Mouse (Mus musculus) macrophage (primary cell): ENCODE measurements around the gene Clpsl2. TPM values are rescaled to one million over a fixed set of nuclear protein-coding genes. Genes with fewer than 3 reads are reported as not detected.
"Not testable (repeated sequence)": the region's sequence is repeated elsewhere in the genome, so short reads cannot be mapped to it uniquely, and the experiment has no call there.

ENCODE experiments used
- H3K27ac ChIP-seq: fragments of 350-480 bp; formaldehyde crosslinking; 2 replicates; pipeline ENCODE4 v1.9.0; 2021
- H3K36me3 ChIP-seq: fragments of 350-480 bp; formaldehyde crosslinking; 2 replicates; pipeline ENCODE4 v1.9.0; 2021; ENCODE audit errors: inconsistent target
- H3K4me3 ChIP-seq: fragments of 350-480 bp; formaldehyde crosslinking; 2 replicates; pipeline ENCODE4 v1.9.0; 2021; ENCODE audit errors: inconsistent target
- H3K79me2 ChIP-seq: fragments of 350-480 bp; formaldehyde crosslinking; 2 replicates; pipeline ENCODE4 v1.9.0; 2021; ENCODE audit errors: inconsistent target
- WGBS: methylation state at CpG from one replicate; pipeline ENCODE4 v1.1.7; 2026; ENCODE audit warnings: inconsistent platforms; ENCODE audit not compliant: missing documents; 5-methylcytosine and 5-hydroxymethylcytosine counted together
- polyA plus RNA-seq: library from polyadenylated mRNA; stranded (reverse); fragments of 250-400 nt; gene quantifications from 3 replicates; pipeline ENCODE4 v1.2.4, GENCODE M21; 2018; ENCODE audit warnings: inconsistent platforms

Gene Clpsl2
- polyA plus RNA-seq, 1 experiment from 2014 or later: not detected

DNA sequence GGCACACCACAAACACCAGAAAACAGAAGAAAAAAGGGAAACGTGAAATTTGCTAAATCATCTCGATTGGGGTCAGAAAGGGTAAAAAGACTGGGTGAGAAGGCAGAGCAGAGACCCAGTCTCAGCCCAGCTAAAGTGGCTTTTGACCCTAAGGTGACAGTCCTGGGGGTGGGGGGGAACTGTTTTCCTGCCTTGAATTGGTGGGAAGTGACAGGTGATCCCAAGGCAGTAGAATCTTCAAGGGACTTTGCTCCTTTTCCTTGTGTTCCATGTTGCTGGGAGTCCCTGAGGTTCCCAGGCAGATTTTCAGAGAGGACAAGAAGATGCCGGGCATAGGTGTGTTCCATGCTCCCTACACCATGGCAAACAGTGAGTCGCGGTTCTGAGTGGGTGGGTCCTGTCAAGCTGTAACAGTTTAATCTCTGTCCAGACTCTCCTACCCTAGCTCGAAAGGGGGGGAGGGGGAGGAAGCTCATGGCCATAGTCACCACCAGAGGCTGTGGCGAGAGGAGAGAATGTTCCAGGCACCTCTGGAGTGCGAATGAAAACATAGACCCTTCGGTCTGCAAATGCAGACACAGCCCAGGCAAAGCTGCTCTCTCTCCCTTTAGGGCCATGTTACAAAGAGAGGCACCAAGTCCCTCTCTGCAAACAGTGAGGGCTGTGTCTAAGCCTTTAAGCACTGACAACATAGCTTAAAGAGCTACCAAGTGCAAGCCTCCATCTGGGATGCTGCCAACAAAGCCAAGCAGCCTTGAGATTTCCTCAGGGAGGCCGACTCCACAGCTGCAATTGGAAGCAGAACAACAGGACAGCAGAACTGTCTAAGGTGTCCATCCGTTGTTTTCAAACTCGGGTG lies 21.8 kb upstream of the Clpsl2 start:
- Histone ChIP-seq H3K27ac (no peak overlapping the region), H3K79me2 (no peaks in the 10 kb centered on the region), H3K36me3 (no peaks in the 10 kb centered on the region), H3K4me3 (no peak overlapping the region)
- WGBS: 23% methylated on average over 12 of the region's 12 CpGs

- Histone ChIP-seq H3K27ac (no peak overlapping the region), H3K4me3 (no peak overlapping the region), H3K36me3 (no peaks in the 10 kb centered on the region), H3K79me2 (no peaks in the 10 kb centered on the region)
- 1% methylated on average over 6 of the region's 6 CpGs for WGBS
Measured at GRCm38 (mm10) chr17:28528043-28528351, 21.2 kb upstream of the Clpsl2 start.

GRCm38 (mm10) chr17:28529116-28529515 lies 20.1 kb upstream of the Clpsl2 start:
- Histone ChIP-seq H3K36me3 (no peaks in the 10 kb centered on the region), H3K27ac (no peak overlapping the region), H3K4me3 (no peak overlapping the region), H3K79me2 (no peaks in the 10 kb centered on the region)
- WGBS: 81% methylated on average over 4 of the region's 4 CpGs

- WGBS: 95% methylated on average over 6 of the region's 6 CpGs
Measured at GRCm38 (mm10) chr17:28530506-28530905, 18.7 kb upstream of the Clpsl2 start, which contains the start of gene Armc12. Gene Armc12 (plus strand): TSS chr17:28530806.

DNA sequence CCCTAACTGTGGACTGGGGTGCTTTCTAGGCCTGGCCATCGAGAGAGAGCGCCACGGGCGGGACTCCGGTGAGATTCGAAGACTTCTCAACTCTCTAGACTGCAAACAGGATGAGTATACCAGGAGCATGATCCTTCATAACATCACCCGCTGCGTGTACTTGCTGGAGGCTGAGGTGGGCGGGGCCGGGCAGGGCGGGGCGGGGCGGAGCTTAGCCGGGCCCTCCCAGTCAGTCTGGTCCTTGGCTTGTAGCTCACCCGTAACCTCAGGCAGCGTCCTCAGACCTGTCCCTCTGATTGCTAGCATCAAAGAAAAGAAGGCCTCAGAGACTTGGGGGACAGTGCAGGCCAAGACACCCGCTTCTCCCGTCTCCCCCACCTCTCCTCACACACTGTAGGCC lies 17.3 kb upstream of the Clpsl2 start:
- no peak overlapping the region for H3K4me3 ChIP-seq
- H3K36me3 ChIP-seq: no peaks in the 10 kb centered on the region
- H3K79me2 ChIP-seq: no peaks in the 10 kb centered on the region
- no peak overlapping the region for H3K27ac ChIP-seq
- whole genome bisulfite sequencing: 51% methylated on average over 18 of the region's 18 CpGs

More at GRCm38 (mm10) chr17:28530506-28530905, 18.7 kb upstream of the Clpsl2 start, which contains the start of gene Armc12:
- H3K36me3 ChIP-seq: no peaks in the 10 kb centered on the region
- H3K79me2 ChIP-seq: no peaks in the 10 kb centered on the region
- no peak within 1 kb of the TSS for H3K4me3 ChIP-seq
- H3K27ac ChIP-seq: no peak within 1 kb of the TSS

- H3K36me3 ChIP-seq: no peaks in the 10 kb centered on the region
- no peak overlapping the region for H3K4me3 ChIP-seq
- H3K79me2 ChIP-seq: no peaks in the 10 kb centered on the region
- no peak overlapping the region for H3K27ac ChIP-seq
- 65% methylated on average over 7 of the region's 7 CpGs for WGBS
Measured at GRCm38 (mm10) chr17:28532557-28532956, 16.7 kb upstream of the Clpsl2 start.

GRCm38 (mm10) chr17:28533327-28533726 lies 15.9 kb upstream of the Clpsl2 start:
- 95% methylated on average over 13 of the region's 13 CpGs for WGBS

DNA sequence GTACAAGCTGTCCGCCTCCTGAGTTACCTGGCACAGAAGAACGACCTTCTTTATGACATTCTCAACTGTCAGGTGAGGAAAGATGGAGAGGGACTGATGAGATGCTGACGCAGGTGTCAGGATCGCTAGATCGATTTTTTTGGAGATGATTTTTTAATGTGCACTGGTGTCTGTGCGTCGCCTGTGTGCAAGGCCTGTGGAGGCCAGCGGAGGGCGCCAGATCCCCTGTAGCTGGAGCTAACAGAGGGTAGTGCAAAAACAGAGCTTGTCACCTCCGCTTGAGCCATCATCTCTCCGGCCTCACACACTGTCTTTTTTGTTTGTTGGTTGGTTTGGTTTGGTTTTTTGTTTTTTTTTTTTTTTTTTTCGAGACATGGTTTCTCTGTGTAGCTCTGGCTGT lies 11.3 kb upstream of the Clpsl2 start:
- H3K4me3 ChIP-seq: no peak overlapping the region
- 70% methylated on average over 11 of the region's 12 CpGs for WGBS
- no peaks in the 10 kb centered on the region for H3K79me2 ChIP-seq
- H3K27ac ChIP-seq: no peak overlapping the region
- no peaks in the 10 kb centered on the region for H3K36me3 ChIP-seq

More at GRCm38 (mm10) chr17:28533327-28533726, 15.9 kb upstream of the Clpsl2 start:
- Histone ChIP-seq H3K27ac (no peak overlapping the region), H3K79me2 (no peaks in the 10 kb centered on the region), H3K36me3 (no peaks in the 10 kb centered on the region), H3K4me3 (no peak overlapping the region)

GRCm38 (mm10) chr17:28546925-28547324 lies 2.3 kb upstream of the Clpsl2 start:
- WGBS: 77% methylated on average over 1 of the region's 1 CpGs
- Histone ChIP-seq H3K27ac (no peak overlapping the region), H3K79me2 (no peaks in the 10 kb centered on the region), H3K36me3 (no peaks in the 10 kb centered on the region), H3K4me3 (no peak overlapping the region)

DNA sequence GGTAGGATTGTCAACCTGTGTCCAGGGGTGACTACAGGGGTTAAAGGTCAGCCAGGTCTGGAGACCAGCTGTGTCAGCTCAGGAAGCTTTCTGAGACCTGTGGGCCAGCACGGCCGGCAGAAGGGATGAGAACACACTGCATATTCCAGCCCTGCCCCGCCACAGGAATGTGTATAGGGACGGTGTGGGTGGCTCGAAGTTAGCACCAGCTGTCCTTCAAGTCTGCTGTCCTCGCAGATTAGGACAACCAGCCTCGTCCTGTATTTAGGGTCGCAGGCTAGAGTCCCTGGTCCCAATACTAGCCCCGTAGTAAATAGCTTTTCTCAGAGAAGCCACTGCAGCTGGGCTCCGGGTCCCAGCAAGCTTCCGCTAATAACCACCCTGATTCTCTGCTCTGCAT lies 661 bp upstream of the Clpsl2 start:
- WGBS: 73% methylated on average over 10 of the region's 11 CpGs

DNA sequence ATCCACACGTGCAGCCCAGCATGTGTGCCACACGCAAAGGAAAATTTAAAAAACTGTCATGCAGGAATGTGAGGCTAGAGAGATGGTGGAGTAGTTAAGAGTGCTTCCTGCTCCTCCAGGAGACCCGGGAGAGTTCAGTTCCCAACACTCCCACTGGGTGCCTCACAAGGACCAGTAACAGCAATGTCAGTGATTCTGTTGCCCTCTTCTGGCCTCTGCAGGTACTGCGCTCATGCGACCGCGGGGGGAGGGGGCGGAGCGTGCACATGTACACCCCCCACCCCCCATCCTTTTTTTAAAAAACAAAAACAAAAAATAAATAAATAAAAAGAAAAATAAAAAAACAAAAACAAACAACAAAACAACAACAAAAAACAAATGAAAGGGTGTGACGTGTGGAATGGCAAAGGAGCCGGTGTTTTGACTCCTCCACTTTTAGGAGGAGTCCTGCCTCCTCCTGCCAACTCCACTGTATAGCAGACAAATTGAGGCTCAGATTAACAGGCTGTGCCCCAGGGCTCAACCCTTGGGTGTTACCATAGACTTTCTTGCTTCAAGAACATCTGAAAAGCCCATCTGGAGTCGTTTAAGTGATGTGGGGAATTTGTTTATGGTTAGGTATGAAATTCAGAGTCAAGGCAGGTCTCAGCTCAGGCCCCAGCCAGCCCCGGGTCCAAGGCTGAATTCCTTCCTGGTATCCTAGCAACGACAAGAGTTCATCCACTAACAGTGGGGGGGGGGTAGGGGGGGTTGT lies 4.0 kb downstream of the Clpsl2 start:
- no peaks in the 10 kb centered on the region for H3K36me3 ChIP-seq
- no peak overlapping the region for H3K27ac ChIP-seq
- 34% methylated on average over 7 of the region's 14 CpGs for WGBS
- no peaks in the 10 kb centered on the region for H3K79me2 ChIP-seq
- no peak overlapping the region for H3K4me3 ChIP-seq

More for the DNA sequence above, 661 bp upstream of the Clpsl2 start:
- Histone ChIP-seq H3K4me3 (no peak overlapping the region), H3K36me3 (no peaks in the 10 kb centered on the region), H3K27ac (no peak overlapping the region), H3K79me2 (no peaks in the 10 kb centered on the region)

DNA sequence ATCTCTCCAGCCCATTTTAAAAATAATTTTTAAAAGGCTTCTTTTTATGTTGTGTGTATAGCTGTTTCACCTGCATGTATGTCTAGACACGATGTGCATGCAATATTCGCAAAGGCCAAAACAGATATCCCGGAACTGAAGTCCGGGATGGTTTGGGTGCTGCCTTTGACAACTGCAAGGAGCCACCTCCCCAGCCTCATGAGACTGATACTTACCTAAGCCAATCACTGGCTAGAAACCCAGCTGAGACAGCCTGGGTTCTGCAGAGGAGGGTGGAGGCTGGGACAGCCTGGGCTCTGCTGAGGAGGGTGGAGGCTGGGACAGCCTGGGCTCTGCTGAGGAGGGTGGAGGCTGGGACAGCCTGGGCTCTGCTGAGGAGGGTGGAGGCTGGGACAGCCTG lies 4.8 kb downstream of the Clpsl2 start:
- not testable (repeated sequence) for H3K79me2 ChIP-seq, H3K36me3 ChIP-seq, H3K27ac ChIP-seq, H3K4me3 ChIP-seq
- WGBS: 94% methylated on average over 4 of the region's 4 CpGs

DNA sequence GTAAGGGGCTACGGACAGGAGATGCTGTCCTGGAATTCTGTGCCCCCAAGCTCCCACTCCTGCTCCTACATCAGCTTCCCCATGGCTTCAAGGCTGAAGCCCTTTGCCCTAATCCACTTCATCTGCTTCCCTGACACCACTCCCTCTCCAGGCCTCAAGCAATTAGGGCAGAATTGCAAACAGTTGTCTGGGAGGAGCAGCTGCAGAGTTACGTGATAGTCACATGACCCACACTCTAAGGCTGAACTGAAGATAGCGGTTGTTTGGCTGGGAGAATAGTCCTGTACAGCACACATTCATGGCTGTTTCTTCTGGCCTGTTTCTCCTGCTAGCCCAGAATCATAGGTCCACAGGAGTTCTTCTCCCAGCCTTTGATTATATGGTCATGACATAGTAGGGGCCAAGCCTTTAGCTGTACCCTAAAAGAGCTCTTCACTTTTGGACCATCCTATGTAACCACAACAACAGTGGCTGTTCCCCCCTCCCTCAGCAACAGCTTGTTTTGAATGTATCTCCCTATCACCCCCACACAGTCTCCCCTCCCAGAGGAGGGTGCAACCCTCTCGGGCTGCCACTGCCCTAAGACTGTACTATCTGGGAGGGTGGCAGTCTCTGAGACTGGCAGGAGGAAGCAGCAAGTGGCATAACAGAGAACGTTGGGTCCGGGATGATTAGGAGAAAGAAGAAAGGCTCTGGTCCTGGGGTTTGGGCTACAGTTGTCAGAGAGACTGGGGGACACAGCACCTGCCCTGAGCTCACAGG lies 7.6 kb downstream of the Clpsl2 start:
- 45% methylated on average over 6 of the region's 6 CpGs for WGBS
- H3K79me2 ChIP-seq: no peaks in the 10 kb centered on the region
- no peaks in the 10 kb centered on the region for H3K36me3 ChIP-seq
- H3K27ac ChIP-seq: no peak overlapping the region
- H3K4me3 ChIP-seq: no peak overlapping the region

GRCm38 (mm10) chr17:28557772-28558171 lies 8.6 kb downstream of the Clpsl2 start:
- H3K79me2 ChIP-seq: no peaks in the 10 kb centered on the region
- H3K36me3 ChIP-seq: no peaks in the 10 kb centered on the region
- whole genome bisulfite sequencing: 81% methylated on average over 6 of the region's 6 CpGs
- no peak overlapping the region for H3K4me3 ChIP-seq
- H3K27ac ChIP-seq: no peak overlapping the region
